Mouse (Mus musculus): ENCODE measurements around the gene Psd4.

DNA sequence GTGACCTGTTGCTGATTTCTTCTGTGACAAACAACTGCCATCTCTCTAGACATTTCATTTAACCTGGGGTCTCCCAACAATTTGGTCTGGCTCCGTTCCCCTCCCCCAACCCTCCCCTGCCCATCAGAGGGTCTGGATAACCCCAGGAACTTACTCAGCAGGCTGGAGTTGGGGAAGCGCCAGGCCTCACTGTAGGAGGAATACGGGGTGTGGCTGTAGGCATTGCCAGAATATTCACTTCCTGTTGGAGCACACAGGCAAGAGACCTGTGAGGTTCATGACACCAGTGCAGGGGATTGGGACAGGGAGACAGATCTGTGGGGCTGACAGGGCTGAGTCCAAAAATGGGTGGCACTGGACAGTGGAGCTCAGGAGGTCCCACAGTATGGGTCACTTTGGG, 55.4 kb downstream of the Psd4 start:
- no peak for TF ChIP-seq CTCF (IDR thresholded peaks at IDR 0.05; ENCODE audit: borderline replicate concordance, extremely low read depth, insufficient read depth, insufficient read length)
- no peak for TF ChIP-seq POLR2A (IDR thresholded peaks at IDR 0.05; ENCODE audit: borderline replicate concordance, extremely low read depth, insufficient read depth, insufficient read length, poor library complexity, severe bottlenecking)

Data from brain, embryonic 14.5 days (tissue).